Mouse (Mus musculus): ENCODE data around the gene Bhmt2.

Bhmt2 gene

DNA sequence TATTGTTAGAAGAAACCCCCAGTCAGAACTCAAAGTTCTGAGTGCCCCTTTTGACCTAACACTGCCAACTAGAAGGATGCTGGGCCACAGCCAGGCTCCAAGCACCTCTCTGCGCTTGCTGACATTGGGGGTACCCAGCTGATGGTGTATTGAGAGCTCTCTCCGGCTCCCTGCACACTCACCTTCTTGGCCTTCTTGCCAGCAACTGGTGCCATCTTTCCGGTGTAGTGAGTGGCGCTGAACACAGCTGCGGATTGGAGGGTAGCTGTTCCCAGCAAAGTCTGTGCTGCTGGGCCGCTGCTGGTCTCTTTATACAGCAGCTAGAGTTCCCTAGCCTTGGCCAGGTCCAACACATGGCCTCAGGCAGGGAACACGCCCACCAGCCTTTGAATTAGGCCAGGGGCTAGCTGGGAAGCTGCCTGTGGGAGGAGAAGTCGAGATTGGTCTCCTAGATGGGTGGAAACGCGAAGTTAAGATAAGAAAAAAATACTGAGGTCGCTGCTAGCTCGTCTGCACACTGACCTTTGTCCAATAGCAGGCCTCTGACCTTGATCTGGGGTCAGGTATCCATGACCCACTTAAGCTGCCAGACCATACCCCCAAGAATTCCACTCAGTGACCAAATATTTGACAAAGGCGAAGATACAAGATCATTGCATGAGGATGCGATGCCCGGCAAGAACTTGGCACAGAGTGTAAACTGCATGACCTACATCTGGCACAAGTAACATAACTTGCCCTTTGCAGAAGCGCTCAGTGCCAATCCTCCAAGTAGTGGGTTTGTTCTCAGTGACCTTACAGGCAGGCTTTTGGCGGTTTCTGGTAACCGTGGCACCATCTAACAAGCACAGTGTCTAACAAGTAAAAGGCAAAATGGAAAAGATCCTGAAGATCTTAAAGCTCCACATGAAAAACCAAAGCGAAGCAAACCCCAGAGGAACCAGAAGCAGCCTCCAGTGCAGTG, 36.5 kb downstream of the Bhmt2 start, which contains the start of gene Bhmt:
Gene Bhmt, minus strand, starts transcription at position 680 of the 964 bp plus-strand sequence.
- no peak for DNase-seq

DNA sequence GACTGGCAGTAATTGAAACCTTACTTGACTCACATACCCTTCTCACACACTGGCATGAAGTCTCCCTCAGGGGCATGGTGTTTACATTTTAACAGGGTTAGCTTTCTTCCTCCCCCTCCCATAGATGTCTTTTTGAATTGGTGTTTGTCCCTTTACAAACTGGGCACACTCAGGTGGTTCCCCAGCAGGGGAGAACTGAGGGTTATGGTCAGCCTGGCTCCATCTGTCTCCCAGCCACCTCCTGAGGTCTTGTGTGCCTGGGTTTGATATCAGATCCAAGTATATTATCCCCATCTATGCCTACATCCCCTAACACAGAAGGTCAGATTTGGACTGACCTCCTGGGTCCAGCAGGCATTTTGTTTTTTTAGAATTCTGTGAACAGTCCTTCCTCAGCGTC, 37.5 kb downstream of the Bhmt2 start:
- DNase-seq = no peak

DNA sequence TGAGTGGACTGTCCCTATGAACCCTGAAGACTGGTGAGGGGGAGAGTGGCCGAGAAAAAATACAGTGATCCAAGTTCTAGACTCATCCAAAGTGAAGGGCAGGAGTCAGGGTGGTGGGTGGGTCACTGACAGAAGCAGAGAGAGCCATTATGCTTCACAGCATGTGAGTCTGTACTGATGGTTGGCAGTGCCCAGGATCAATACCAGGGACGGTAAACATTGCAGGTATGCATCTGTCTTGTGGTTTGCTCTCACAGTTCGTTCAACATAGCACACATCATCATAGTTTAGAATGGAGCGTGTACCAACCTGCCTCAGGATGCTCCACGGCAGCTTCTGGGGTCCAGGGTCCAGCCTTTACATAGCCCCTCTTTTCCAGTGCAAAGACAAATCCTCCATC, 41.2 kb downstream of the Bhmt2 start:
- no peak for DNase-seq

DNA sequence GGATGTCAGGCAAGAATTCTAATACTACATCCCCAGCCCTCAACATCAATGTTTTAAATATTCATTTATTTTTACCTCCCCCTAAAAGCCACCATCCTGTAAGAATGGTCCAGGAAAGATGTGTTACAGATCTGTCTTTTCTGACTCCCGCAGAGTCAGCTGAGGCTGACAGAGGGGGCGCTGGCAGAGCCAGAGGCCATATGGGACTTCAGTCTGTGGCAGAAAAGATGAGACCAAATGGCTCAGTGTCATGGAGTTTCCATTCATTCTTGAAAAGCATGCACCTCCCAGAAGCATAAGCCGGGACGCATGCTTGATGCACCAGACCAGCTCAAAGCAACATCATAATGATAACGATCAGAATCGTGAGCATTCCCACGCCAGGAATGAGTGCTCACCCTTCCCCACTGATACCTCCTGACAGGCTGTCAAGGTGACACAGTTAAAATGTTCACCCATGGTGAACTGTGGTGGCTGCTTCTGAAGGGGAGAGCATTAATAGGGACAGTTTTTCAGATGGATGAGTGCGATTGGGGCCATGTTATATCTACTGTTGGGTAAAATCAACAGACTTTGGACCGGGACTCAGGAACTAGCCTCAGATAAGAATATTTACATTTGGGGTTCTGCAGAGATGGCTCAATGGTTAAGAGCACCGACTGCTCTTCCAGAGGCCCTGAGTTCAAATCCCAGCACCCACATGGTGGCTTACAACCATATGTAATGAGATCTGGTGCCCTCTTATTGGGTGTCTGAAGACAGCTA, 43.0 kb downstream of the Bhmt2 start:
- DNase-seq = no peak

DNA sequence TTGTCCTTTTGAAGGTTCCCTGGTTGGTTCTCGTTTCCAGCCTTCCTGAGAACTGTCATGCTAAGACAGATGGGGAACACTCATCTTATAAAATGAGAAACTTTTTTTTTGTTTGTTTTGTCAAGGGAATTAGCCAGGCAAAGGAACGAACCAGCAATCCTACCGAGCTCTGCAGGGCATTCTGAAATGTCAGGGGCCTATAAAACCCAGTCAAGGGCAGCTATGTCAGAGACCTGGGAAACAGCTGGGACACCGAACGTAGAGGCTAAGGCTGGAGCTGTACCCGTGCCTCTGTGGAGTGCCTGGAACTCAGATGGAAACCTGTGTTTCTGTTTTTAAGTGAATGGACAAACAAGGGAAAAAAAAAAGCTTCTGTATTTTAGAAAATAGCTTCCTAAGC, 45.2 kb downstream of the Bhmt2 start:
- no peak for DNase-seq

DNA sequence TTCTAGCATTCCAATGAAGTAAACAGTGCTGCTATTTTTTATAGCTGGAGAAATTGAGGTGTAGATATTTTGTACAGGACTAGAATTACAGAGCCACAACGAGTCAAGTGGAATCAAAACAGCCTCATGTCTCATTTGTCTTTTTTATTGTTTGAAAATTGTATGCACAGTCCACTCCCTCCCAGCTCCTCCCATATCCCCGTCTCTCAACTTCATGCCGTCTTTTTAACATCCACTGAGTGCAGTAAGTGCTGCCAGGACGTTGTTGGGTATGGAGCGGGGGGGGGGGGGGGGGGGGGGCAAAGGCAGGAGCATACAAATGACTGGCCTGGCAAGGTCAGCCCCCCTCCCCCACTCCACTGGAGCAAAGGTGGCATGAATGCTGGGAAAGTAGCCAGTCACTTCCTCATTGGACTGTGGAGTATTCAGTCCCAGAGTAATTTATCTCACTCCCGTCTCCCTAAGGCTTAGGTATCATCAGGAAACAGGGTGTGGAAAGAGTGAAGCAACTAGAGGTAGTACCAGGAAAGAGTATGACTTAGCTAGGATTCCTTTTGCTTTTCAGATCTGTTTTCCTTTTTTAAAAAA, 59.6 kb downstream of the Bhmt2 start:
- DNase-seq = no peak

- DNase-seq = no peak
These were observed 60.3 kb downstream of the Bhmt2 start for GRCm38 (mm10) chr13:93613771-93614170.

DNA sequence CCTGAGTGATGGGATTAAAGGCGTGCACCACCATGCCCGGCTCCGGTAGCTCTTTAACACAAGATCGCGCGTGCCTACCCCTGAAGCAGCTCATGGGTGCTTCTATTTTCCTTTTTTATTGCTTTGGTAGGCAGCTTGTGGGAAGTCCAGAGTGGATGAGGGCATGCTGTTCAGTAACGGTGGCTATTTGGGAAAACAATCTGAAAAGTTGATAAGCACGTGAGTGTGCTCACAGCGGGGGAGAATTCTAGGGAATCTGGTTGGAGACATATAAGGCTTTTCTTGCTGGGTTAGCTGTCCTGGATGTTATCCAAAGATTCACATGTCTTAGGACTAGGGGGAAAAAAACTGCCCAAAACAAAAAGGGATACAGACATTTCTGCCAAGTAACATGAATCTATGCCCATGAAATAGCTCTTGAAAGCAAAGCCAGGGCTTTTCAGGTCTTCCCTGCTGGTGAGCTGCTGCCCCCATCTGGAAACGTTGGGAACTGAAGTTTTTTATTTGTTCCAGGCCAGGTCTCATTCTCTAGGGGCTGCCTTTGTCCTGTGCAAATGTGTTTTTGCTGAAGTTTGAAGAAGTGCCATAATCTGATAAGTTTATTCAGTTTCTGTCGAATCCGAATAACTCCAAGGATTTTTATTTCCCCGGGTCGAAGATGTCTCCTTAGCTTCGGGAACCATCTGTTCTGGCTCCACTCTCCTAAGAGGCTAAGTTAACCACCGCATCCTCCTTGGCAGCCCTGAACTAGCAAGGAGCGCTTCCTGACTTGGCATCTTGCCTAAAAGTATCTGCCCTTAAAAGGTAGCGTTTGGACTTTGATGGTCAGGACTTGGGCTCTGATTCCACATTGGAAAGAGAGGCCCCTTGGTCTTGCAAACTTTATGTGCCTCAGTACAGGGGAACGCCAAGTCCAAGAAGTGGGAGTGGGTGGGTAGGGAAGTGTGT, 61.2 kb downstream of the Bhmt2 start:
- peak; percentile 74 for DNase-seq

DNA sequence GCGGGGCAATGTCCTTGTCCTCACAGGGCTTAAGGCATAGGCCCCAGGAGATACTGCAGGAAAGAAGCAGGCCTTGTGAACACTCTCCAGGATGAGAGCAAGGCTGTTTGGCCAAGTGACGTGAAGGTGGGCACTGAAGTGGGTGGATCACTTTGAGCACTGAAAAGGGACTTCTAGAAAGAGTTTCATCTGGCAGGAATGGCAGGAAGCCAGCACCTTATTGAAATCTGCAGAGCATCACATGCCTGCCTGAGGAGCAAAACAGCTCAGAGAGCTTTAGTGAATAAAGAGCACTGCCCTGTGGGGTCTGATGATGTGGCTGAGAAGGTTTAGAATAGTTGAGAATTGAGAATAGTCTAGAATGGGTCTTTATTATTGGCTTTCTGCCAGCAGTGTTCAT, 65.6 kb downstream of the Bhmt2 start:
- DNase-seq = no peak

GRCm38 (mm10) chr13:93607701-93608100, 66.4 kb downstream of the Bhmt2 start:
- no peak for DNase-seq

GRCm38 (mm10) chr13:93606868-93607578, 67.1 kb downstream of the Bhmt2 start:
- no peak for DNase-seq

All from thymus, postnatal 14 days (tissue).